Mouse (Mus musculus) brain, embryonic 14.5 days (tissue): ENCODE results near the gene Tjp1.

ENCODE experiments used
- CTCF ChIP-seq: fragments of 200-500 bp; IDR thresholded peaks from 2 replicates; pipeline ENCODE4 v1.5.1; 2012; ENCODE audit warnings: inconsistent platforms, mild to moderate bottlenecking, moderate library complexity, borderline replicate concordance; ENCODE audit not compliant: insufficient read depth, insufficient read length; ENCODE audit errors: extremely low read depth
- POLR2A ChIP-seq: fragments of 200-500 bp; IDR thresholded peaks from 2 replicates; pipeline ENCODE4 v1.6.1; 2012; ENCODE audit warnings: mild to moderate bottlenecking, inconsistent platforms, borderline replicate concordance; ENCODE audit not compliant: poor library complexity, insufficient read depth, insufficient read length, severe bottlenecking; ENCODE audit errors: extremely low read depth

GRCm38 (mm10) chr7:65513451-65514179, 14.0 kb downstream of the Tjp1 start:
- no peak for TF ChIP-seq CTCF
- no peak for TF ChIP-seq POLR2A
